8 mouse cellular contexts compared by ENCODE assay signal in genomic region chr1:178336289-178336775, GRCm38 (mm10). TPM values are rescaled to one million over a fixed set of nuclear protein-coding genes. Genes with fewer than 3 reads are reported as not detected.
A peak's percentile ranks its signal among the peaks of the same experiment; 100 is the strongest.
DNase-seq lines count a peak whose midpoint lies in the region; ATAC-seq and TF ChIP-seq lines count a peak whose summit lies in the region.

No protein-coding gene starts in this region.

- no peak for TF ChIP-seq RAD21 in MEL (IDR thresholded peaks at IDR 0.05; ENCODE audit: low read depth, low read length)

- no peak; a peak in 1 of 4 replicates for TF ChIP-seq EP300 in MEL (IDR thresholded peaks at IDR 0.05; ENCODE audit: low read depth in 1 of 2, low read length in 2 of 2)
- TF ChIP-seq EP300 in lung, postnatal 0 days (IDR thresholded peaks at IDR 0.05) = no peak

- H3K27me3 ChIP-seq in MEL (ENCODE audit: control insufficient read depth in 1 of 2, insufficient read depth in 2 of 2, low read length in 2 of 2) = no peaks in the 10 kb centered on the region
- H3K27me3 ChIP-seq in hindbrain, embryonic 10.5 days (ENCODE audit: insufficient read depth, poor library complexity, severe bottlenecking) = no peaks in the 10 kb centered on the region
- H3K27me3 ChIP-seq in lung, postnatal 0 days (replicated peaks; ENCODE audit: insufficient read depth, low read length) = no peaks in the 10 kb centered on the region

- TF ChIP-seq CTCF in MEL (IDR thresholded peaks at IDR 0.05 in 2 of 3, conservative IDR thresholded peaks at IDR 0.05 in 1 of 3; ENCODE audit: control insufficient read depth in 1 of 3, insufficient read depth in 1 of 3, low read depth in 2 of 3, low read length in 3 of 3, poor library complexity in 1 of 3, severe bottlenecking in 1 of 3) = 0 out of 6 replicates have a peak, but pooled peaks of 1 of the 3 experiments have one; percentile 0
- TF ChIP-seq CTCF in lung, postnatal 0 days (IDR thresholded peaks at IDR 0.05) = no peak

- ATAC-seq in frontal cortex, adult (ENCODE audit: low TSS enrichment) = peak; percentile 64
- peak; percentile 86 for ATAC-seq in lung, postnatal 0 days

- H3K36me3 ChIP-seq in MEL (ENCODE audit: control insufficient read depth in 1 of 2, insufficient read depth in 2 of 2, low read length in 2 of 2) = peaks cover 44 to 45% of the 10 kb centered on the region in 2 experiments
- H3K36me3 ChIP-seq in hindbrain, embryonic 10.5 days = peaks cover 49% of the 10 kb centered on the region
- H3K36me3 ChIP-seq in lung, postnatal 0 days (ENCODE audit: insufficient read depth, low read length) = peaks cover 17% of the 10 kb centered on the region; the same call in 1 of the 2 replicates

- 4% methylated on average over 53 of the region's 53 CpGs for WGBS in hindbrain, embryonic 10.5 days
- under 1% methylated on average over 28 of the region's 53 CpGs for WGBS in lung, postnatal 0 days

- H3K4me1 ChIP-seq in MEL (ENCODE audit: control insufficient read depth in 1 of 2, insufficient read depth in 2 of 2, low read length in 2 of 2) = peaks cover 10 to 11% of the 10 kb centered on the region in 2 experiments
- H3K4me1 ChIP-seq in hindbrain, embryonic 10.5 days (replicated peaks) = peaks cover 32% of the 10 kb centered on the region
- peaks cover 5% of the 10 kb centered on the region; the same call in 1 of the 2 replicates for H3K4me1 ChIP-seq in lung, postnatal 0 days (ENCODE audit: insufficient read depth, low read depth, low read length)

- TF ChIP-seq POLR2A in MEL (IDR thresholded peaks at IDR 0.05; ENCODE audit: control insufficient read depth in 1 of 2, insufficient read depth in 1 of 2, low read depth in 1 of 2, low read length in 2 of 2, poor library complexity in 1 of 2) = peak in 1 of 2 experiments; percentile 53; a peak in 2 of 4 replicates

- peak overlapping the region; percentile 100 for H3K9ac ChIP-seq in MEL (ENCODE audit: control insufficient read depth, low read depth, low read length, poor library complexity, severe bottlenecking)
- peak overlapping the region; percentile 99 for H3K9ac ChIP-seq in lung, postnatal 0 days (replicated peaks; ENCODE audit: low read depth)

- peak overlapping the region; percentile 95 for H3K27ac ChIP-seq in MEL (ENCODE audit: control insufficient read depth, low read depth, low read length)
- peak overlapping the region; percentile 100 for H3K27ac ChIP-seq in hindbrain, embryonic 10.5 days
- H3K27ac ChIP-seq in lung, postnatal 0 days (ENCODE audit: low read length) = peak overlapping the region; percentile 100

- no peaks in the 10 kb centered on the region for H3K9me3 ChIP-seq in MEL (replicated peaks; ENCODE audit: insufficient read depth, low read length)
- H3K9me3 ChIP-seq in hindbrain, embryonic 10.5 days = no peaks in the 10 kb centered on the region
- H3K9me3 ChIP-seq in lung, postnatal 0 days (ENCODE audit: low read length) = no peaks in the 10 kb centered on the region

- peak; percentile 94 for DNase-seq in MEL (ENCODE audit: low read depth, low spot score)
- DNase-seq in cerebellum, adult 8-10 months = peak; percentile 87
- DNase-seq in hindbrain, embryonic 10.5 days (ENCODE audit: low spot score) = peak; percentile 95
- peak; percentile 92 to 96 for DNase-seq in layer of hippocampus, postnatal 10 days (ENCODE audit: low spot score in 2 of 2)
- peak; percentile 96 for DNase-seq in lung, postnatal 0 days (ENCODE audit: low spot score)
- DNase-seq in ovary, postnatal 10 days (ENCODE audit: low spot score) = peak; percentile 74
- DNase-seq in thymus, postnatal 0 days (ENCODE audit: low spot score) = peak; percentile 95

- peak overlapping the region; percentile 73 for H3K4me2 ChIP-seq in lung, postnatal 0 days (replicated peaks; ENCODE audit: low read depth, low read length)

- H3K79me2 ChIP-seq in MEL (ENCODE audit: control insufficient read depth, insufficient read depth, low read length, poor library complexity) = peaks cover 57% of the 10 kb centered on the region

- peak overlapping the region; percentile 91 to 96 for H3K4me3 ChIP-seq in MEL (ENCODE audit: control insufficient read depth in 1 of 2, insufficient read depth in 1 of 2, low read depth in 2 of 2, low read length in 2 of 2)
- peak overlapping the region; percentile 100 for H3K4me3 ChIP-seq in hindbrain, embryonic 10.5 days
- H3K4me3 ChIP-seq in lung, postnatal 0 days (ENCODE audit: low read depth, low read length) = peak overlapping the region; percentile 100

TF ChIP-seq in MEL, 35 proteins besides CTCF, POLR2A, EP300 and RAD21:
- TF ChIP-seq ETS1 (IDR thresholded peaks at IDR 0.05; ENCODE audit: low read depth, low read length) = peak; percentile 74
- peak; percentile 59; the same call in 1 of the 2 replicates for TF ChIP-seq BHLHE40 (IDR thresholded peaks at IDR 0.05; ENCODE audit: borderline replicate concordance, low read depth, low read length)
- no peak for TF ChIP-seq SMC3 (IDR thresholded peaks at IDR 0.05; ENCODE audit: low read depth, low read length)
- TF ChIP-seq MAFK (IDR thresholded peaks at IDR 0.05; ENCODE audit: borderline replicate concordance, low read depth, low read length) = no peak
- no peak for TF ChIP-seq TAL1 (IDR thresholded peaks at IDR 0.05; ENCODE audit: low read length)
- no peak for TF ChIP-seq USF2 (IDR thresholded peaks at IDR 0.05; ENCODE audit: borderline replicate concordance in 1 of 2, insufficient read depth in 1 of 2, low read depth in 1 of 2, low read length in 2 of 2)
- peak; percentile 37; the same call in 1 of the 2 replicates for TF ChIP-seq USF1 (IDR thresholded peaks at IDR 0.05; ENCODE audit: low read depth, low read length)
- TF ChIP-seq POLR2AphosphoS5 (IDR thresholded peaks at IDR 0.05; ENCODE audit: borderline replicate concordance, low read depth, low read length) = no peak
- TF ChIP-seq ZMIZ1 (IDR thresholded peaks at IDR 0.05; ENCODE audit: low read depth, low read length) = no peak
- TF ChIP-seq MYC (IDR thresholded peaks at IDR 0.05; ENCODE audit: low read depth, low read length) = peak; percentile 91
- no peak for TF ChIP-seq KAT2A (conservative IDR thresholded peaks at IDR 0.05; ENCODE audit: low read depth, low read length)
- TF ChIP-seq CHD1 (IDR thresholded peaks at IDR 0.05; ENCODE audit: low read depth, low read length) = no peak
- 0 out of 2 replicates have a peak, but pooled peaks have one; percentile 6 for TF ChIP-seq NRF1 (IDR thresholded peaks at IDR 0.05; ENCODE audit: insufficient read depth, low read depth, low read length, poor library complexity, severe bottlenecking)
- TF ChIP-seq GABPA (IDR thresholded peaks at IDR 0.05; ENCODE audit: low read depth, low read length) = no peak
- TF ChIP-seq MXI1 (IDR thresholded peaks at IDR 0.05; ENCODE audit: low read depth, low read length) = peak; percentile 97
- TF ChIP-seq ZKSCAN1 (IDR thresholded peaks at IDR 0.05; ENCODE audit: low read depth, low read length) = no peak
- TF ChIP-seq TCF12 (IDR thresholded peaks at IDR 0.05; ENCODE audit: low read depth, low read length) = peak; percentile 13; the same call in 1 of the 2 replicates
- TF ChIP-seq GATA1 (IDR thresholded peaks at IDR 0.05; ENCODE audit: low read depth, low read length) = no peak
- TF ChIP-seq CHD2 (IDR thresholded peaks at IDR 0.05; ENCODE audit: low read length) = peak; percentile 17; the same call in 1 of the 2 replicates
- TF ChIP-seq SIN3A (IDR thresholded peaks at IDR 0.05; ENCODE audit: low read length) = peak; percentile 74
- TF ChIP-seq UBTF (IDR thresholded peaks at IDR 0.05; ENCODE audit: borderline replicate concordance, insufficient read depth, low read depth, low read length) = 0 out of 2 replicates have a peak, but pooled peaks have one; percentile 24
- TF ChIP-seq ZNF384 (IDR thresholded peaks at IDR 0.05; ENCODE audit: low read depth, low read length) = peak; percentile 42; the same call in 1 of the 2 replicates
- no peak; the same call in 1 of the 2 replicates for TF ChIP-seq E2F4 (IDR thresholded peaks at IDR 0.05; ENCODE audit: borderline replicate concordance, low read depth, low read length)
- TF ChIP-seq ZC3H11A (IDR thresholded peaks at IDR 0.05; ENCODE audit: low read depth, low read length) = no peak
- 0 out of 2 replicates have a peak, but pooled peaks have one; percentile 37 for TF ChIP-seq TBP (IDR thresholded peaks at IDR 0.05; ENCODE audit: low read depth, low read length)
- TF ChIP-seq POLR2AphosphoS2 (IDR thresholded peaks at IDR 0.05; ENCODE audit: low read length) = no peak
- TF ChIP-seq NELFE (IDR thresholded peaks at IDR 0.05; ENCODE audit: low read depth, low read length) = no peak
- peak; percentile 88 for TF ChIP-seq MAX (IDR thresholded peaks at IDR 0.05; ENCODE audit: low read length)
- TF ChIP-seq MEF2A (IDR thresholded peaks at IDR 0.05; ENCODE audit: extremely low read depth, insufficient replicate concordance, low read depth, low read length, poor library complexity, severe bottlenecking) = no peak
- peak; percentile 79 for TF ChIP-seq HCFC1 (IDR thresholded peaks at IDR 0.05; ENCODE audit: low read depth, low read length)
- TF ChIP-seq ELF1 (IDR thresholded peaks at IDR 0.05; ENCODE audit: low read depth, low read length) = peak; percentile 55; the same call in 1 of the 2 replicates

RNA-seq across cellular contexts. Expression of gene Hnrnpu, which starts 1.3 kb away (rescaled TPM):
- 373 and 409 TPM in 2 replicates for total RNA-seq in MEL (2012; rRNA removed)
- polyA plus RNA-seq in MEL (2012; ENCODE audit: insufficient read depth in 1 of 2, insufficient read length in 2 of 2, low read depth in 1 of 2, low replicate concordance in 2 of 2, missing spikeins in 1 of 2) = 1,000 to 10,000 TPM in 1 of 2 experiments, 100 to 1,000 TPM in 1; 789 to 2,754 TPM
- polyA plus RNA-seq in hindbrain, embryonic 10.5 days (2016; fragmentation: Nextera tagmentation; extraction: Ambion mirVana) = 466 and 470 TPM in 2 replicates
- total RNA-seq in layer of hippocampus, postnatal 10 days (2021) = 100 to 1,000 TPM; 432 to 471 TPM
- 116 and 164 TPM in 2 replicates for polyA plus RNA-seq in lung, postnatal 0 days (2015; fragmentation: Nextera tagmentation; extraction: Ambion mirVana)
- polyA plus RNA-seq in thymus, postnatal 0 days (2015; fragmentation: Nextera tagmentation; extraction: Ambion mirVana) = 398 and 450 TPM in 2 replicates

RNA-seq across cellular contexts. Expression of gene Cox20, which starts 17.4 kb away (rescaled TPM):
- 24.3 and 26.8 TPM in 2 replicates for total RNA-seq in MEL (2012; rRNA removed)
- 10 to 100 TPM in 1 of 2 experiments, not detected in 1; 27.3 TPM for polyA plus RNA-seq in MEL (2012; ENCODE audit: insufficient read depth in 1 of 2, insufficient read length in 2 of 2, low read depth in 1 of 2, low replicate concordance in 2 of 2, missing spikeins in 1 of 2)
- 87.1 and 109 TPM in 2 replicates for polyA plus RNA-seq in hindbrain, embryonic 10.5 days (2016; fragmentation: Nextera tagmentation; extraction: Ambion mirVana)
- total RNA-seq in layer of hippocampus, postnatal 10 days (2021) = 10 to 100 TPM; 41.4 to 48.3 TPM
- 87.1 and 94.8 TPM in 2 replicates for polyA plus RNA-seq in lung, postnatal 0 days (2015; fragmentation: Nextera tagmentation; extraction: Ambion mirVana)
- 195 and 218 TPM in 2 replicates for polyA plus RNA-seq in thymus, postnatal 0 days (2015; fragmentation: Nextera tagmentation; extraction: Ambion mirVana)

Comparison
In these comparisons a context has a peak if more than half of its experiments do, and no peak if none do; other contexts are left out.
1. Peak in every context shown above with its lines: DNase-seq, ATAC-seq, H3K4me3 ChIP-seq and H3K27ac ChIP-seq.